Mouse (Mus musculus): Measurements from ENCODE around the gene Polk.

DNA sequence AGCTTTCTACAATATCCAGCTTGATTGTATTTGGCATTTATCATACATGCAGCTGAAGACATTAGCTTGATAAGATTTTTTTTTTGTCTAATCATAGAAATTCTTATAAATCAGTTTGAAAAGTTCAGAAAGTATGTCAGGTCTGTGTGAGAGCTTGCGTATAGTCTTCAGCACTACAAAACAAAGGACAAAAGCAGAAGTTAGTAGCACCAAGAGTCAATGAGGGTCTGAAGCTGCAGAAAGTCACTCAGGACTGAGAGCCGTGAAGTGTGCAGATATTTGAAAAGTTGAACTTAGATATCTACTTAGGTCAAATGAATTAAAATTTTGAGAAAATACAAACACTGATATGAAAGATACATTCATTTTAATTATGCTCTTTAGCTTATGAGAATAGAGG lies 36.7 kb upstream of the Polk start:
- TF ChIP-seq CTCF (conservative IDR thresholded peaks at IDR 0.05; ENCODE audit: low read length) (no peak), NANOG (IDR thresholded peaks at IDR 0.05; ENCODE audit: borderline replicate concordance, low read length) (no peak), POU5F1 (IDR thresholded peaks at IDR 0.05; ENCODE audit: borderline replicate concordance, low read length) (no peak)

All from E14TG2a.4 (cell line).